Mouse (Mus musculus) forebrain, embryonic 10.5 days (tissue): ENCODE data around the gene Sap18b. TPM values are rescaled to one million over a fixed set of nuclear protein-coding genes. Genes with fewer than 3 reads are reported as not detected.
A peak's percentile ranks its signal among the peaks of the same experiment; 100 is the strongest.

Experiments used
- DNase-seq: peaks from one replicate; pipeline ENCODE4 v3.0.0-alpha.2; 2017; ENCODE audit warnings: low spot score; ENCODE audit errors: extremely low spot score
- H3K27ac ChIP-seq: fragments of 300-500 bp; sonication (generic); 2 replicates; pipeline ENCODE4 v1.5.1; 2016; ENCODE audit warnings: mild to moderate bottlenecking
- H3K27me3 ChIP-seq: fragments of 300-500 bp; sonication (generic); 2 replicates; pipeline ENCODE4 v1.6.1; 2016; ENCODE audit warnings: mild to moderate bottlenecking; ENCODE audit not compliant: poor library complexity, severe bottlenecking
- H3K36me3 ChIP-seq: fragments of 300-500 bp; sonication (generic); replicated peaks from 2 replicates; pipeline ENCODE4 v1.6.1; 2016; ENCODE audit warnings: mild to moderate bottlenecking, moderate library complexity
- H3K4me1 ChIP-seq: fragments of 300-500 bp; sonication (generic); 2 replicates; pipeline ENCODE4 v1.6.1; 2016
- H3K4me3 ChIP-seq: fragments of 300-500 bp; sonication (generic); 2 replicates; pipeline ENCODE4 v1.5.1; 2016; ENCODE audit warnings: mild to moderate bottlenecking, moderate library complexity
- H3K9me3 ChIP-seq: fragments of 300-500 bp; sonication (generic); 2 replicates; pipeline ENCODE4 v1.6.1; 2016; ENCODE audit warnings: mild to moderate bottlenecking, moderate library complexity
- WGBS: fragments of 180-500 bp; shearing (Covaris S2); methylation state at CpG from one replicate; pipeline ENCODE4 v1.1.7; 2016; 5-methylcytosine and 5-hydroxymethylcytosine counted together
- polyA plus RNA-seq: library from polyadenylated mRNA; unstranded; fragments of >200 nt; fragmentation: Nextera tagmentation; extraction: Ambion mirVana; gene quantifications from 2 replicates; pipeline ENCODE4 v1.2.1, GENCODE M21; 2016

The Sap18b gene
- polyA plus RNA-seq, 1 experiment from 2014 or later = 377 TPM

- peak within 1 kb of the TSS; percentile 99 for H3K4me3 ChIP-seq
- peak; percentile 99 for DNase-seq
- H3K27me3 ChIP-seq = no peaks in the 10 kb centered on the region
- peak within 1 kb of the TSS; percentile 98 for H3K27ac ChIP-seq
- H3K9me3 ChIP-seq = no peaks in the 10 kb centered on the region
- peaks cover 24% of the 10 kb centered on the region for H3K4me1 ChIP-seq
- under 1% methylated on average over 44 of the region's 44 CpGs for WGBS
- H3K36me3 ChIP-seq = peaks cover 31% of the 10 kb centered on the region
These were observed 17.8 kb upstream of the Sap18b start, which contains the start of gene Cnot1 for GRCm38 (mm10) chr8:95807331-95807843. Cnot1 (minus strand) TSS chr8:95807464.

- peak overlapping the region; percentile 98 for H3K27ac ChIP-seq
- peaks cover 27% of the 10 kb centered on the region for H3K36me3 ChIP-seq
- H3K4me3 ChIP-seq = peak overlapping the region; percentile 99
- H3K4me1 ChIP-seq = peaks cover 24% of the 10 kb centered on the region
- no peaks in the 10 kb centered on the region for H3K9me3 ChIP-seq
- WGBS = 0% methylated on average over 20 of the region's 20 CpGs
- DNase-seq = peak; percentile 92
- H3K27me3 ChIP-seq = no peaks in the 10 kb centered on the region
These were observed 17.3 kb upstream of the Sap18b start for GRCm38 (mm10) chr8:95807861-95808260.

- peaks cover 23% of the 10 kb centered on the region for H3K36me3 ChIP-seq
- H3K27me3 ChIP-seq = no peaks in the 10 kb centered on the region
- peaks cover 24% of the 10 kb centered on the region for H3K4me1 ChIP-seq
- no peaks in the 10 kb centered on the region for H3K9me3 ChIP-seq
- DNase-seq = no peak
- WGBS = 87% methylated on average over 4 of the region's 4 CpGs
- H3K4me3 ChIP-seq = no peak overlapping the region
- H3K27ac ChIP-seq = no peak overlapping the region
These were observed 16.5 kb upstream of the Sap18b start for GRCm38 (mm10) chr8:95808631-95809030.

DNA sequence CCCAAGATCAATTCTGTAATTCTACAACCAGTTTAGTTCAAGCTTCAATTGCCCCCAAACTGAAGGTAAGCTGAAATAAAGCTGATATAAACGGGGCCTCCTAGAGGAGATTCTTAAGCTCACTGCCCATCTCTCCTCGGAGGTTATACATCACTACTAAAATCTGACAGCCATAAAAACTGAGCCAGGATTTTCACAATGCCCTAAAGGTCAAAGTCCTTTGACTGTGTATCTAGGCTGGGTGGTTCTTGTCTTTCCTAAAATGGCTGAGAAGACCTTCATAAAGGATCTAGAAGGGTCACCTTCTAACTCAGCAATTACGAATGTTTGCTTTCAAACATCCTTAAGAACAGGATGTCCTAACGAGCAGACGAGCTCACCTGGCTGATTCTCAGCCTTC lies 16.0 kb upstream of the Sap18b start:
- Histone ChIP-seq H3K4me3 (no peak overlapping the region), H3K27ac (no peak overlapping the region), H3K27me3 (no peaks in the 10 kb centered on the region), H3K36me3 (peaks cover 18% of the 10 kb centered on the region), H3K4me1 (peaks cover 24% of the 10 kb centered on the region), H3K9me3 (no peaks in the 10 kb centered on the region)
- no peak for DNase-seq
- WGBS = 83% methylated on average over 5 of the region's 5 CpGs

DNA sequence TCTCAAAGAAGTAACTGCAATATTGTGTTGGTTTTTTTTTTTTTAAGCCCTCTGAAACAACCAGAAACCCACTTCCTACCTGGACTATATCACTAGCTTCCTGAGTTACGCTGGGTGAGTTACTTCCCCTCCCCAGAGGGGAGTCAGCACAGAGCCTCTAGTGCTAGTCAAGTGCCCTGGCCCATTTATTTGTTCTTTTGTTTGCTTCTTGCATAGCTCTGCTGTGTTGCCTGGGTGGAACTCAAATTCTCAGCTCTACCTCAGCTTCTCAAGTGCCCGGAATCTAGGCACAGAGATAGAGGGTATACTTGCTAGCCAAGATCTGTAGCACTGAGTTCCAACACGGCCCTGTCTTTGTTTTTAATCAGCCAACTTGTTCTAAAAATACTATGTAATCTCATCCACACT lies 15.0 kb upstream of the Sap18b start:
- Histone ChIP-seq H3K4me3 (no peak overlapping the region), H3K4me1 (peaks cover 16% of the 10 kb centered on the region), H3K9me3 (no peaks in the 10 kb centered on the region), H3K27me3 (no peaks in the 10 kb centered on the region), H3K36me3 (peaks cover 8% of the 10 kb centered on the region), H3K27ac (no peak overlapping the region)
- WGBS = 71% methylated on average over 3 of the region's 3 CpGs
- DNase-seq = no peak

GRCm38 (mm10) chr8:95816044-95816708 lies 9.0 kb upstream of the Sap18b start:
- Histone ChIP-seq H3K27me3 (no peaks in the 10 kb centered on the region), H3K36me3 (no peaks in the 10 kb centered on the region), H3K4me3 (no peak overlapping the region), H3K4me1 (peaks cover 16% of the 10 kb centered on the region; the same call in 1 of the 2 replicates), H3K27ac (no peak overlapping the region), H3K9me3 (no peaks in the 10 kb centered on the region)
- DNase-seq = no peak
- WGBS = 50% methylated on average over 6 of the region's 6 CpGs

- H3K27ac ChIP-seq = no peak overlapping the region
- peaks cover 16% of the 10 kb centered on the region; the same call in 1 of the 2 replicates for H3K4me1 ChIP-seq
- H3K36me3 ChIP-seq = no peaks in the 10 kb centered on the region
- DNase-seq = no peak
- 59% methylated on average over 3 of the region's 3 CpGs for WGBS
- no peaks in the 10 kb centered on the region for H3K27me3 ChIP-seq
- H3K9me3 ChIP-seq = no peaks in the 10 kb centered on the region
- no peak overlapping the region for H3K4me3 ChIP-seq
These were observed 7.5 kb upstream of the Sap18b start for GRCm38 (mm10) chr8:95817597-95817996.

GRCm38 (mm10) chr8:95818211-95818610 lies 6.9 kb upstream of the Sap18b start:
- Histone ChIP-seq H3K9me3 (no peaks in the 10 kb centered on the region), H3K36me3 (no peaks in the 10 kb centered on the region), H3K4me1 (peaks cover 16% of the 10 kb centered on the region; the same call in 1 of the 2 replicates), H3K27me3 (no peaks in the 10 kb centered on the region), H3K27ac (no peak overlapping the region), H3K4me3 (no peak overlapping the region)
- no peak for DNase-seq
- 44% methylated on average over 1 of the region's 1 CpGs for WGBS

DNA sequence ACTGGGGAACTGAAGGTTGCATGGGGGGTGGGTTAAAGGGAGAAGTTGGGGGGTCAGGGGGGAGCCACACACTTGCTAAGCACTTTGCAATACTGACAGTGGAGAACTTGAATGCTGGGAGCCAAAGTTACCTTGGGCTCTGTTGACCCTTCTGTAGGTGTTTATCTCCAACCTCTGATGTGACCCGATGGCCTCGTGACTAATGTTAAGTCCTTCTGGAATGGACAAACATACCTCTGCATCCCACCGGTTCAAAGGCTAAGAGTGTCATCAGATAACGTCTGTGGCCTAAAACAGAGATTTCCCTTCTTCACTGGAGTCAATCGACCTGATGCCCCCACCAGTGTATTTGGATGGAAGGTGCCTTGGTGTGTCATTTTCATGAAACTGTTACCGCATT lies 3.9 kb upstream of the Sap18b start:
- no peaks in the 10 kb centered on the region for H3K27me3 ChIP-seq
- H3K36me3 ChIP-seq = no peaks in the 10 kb centered on the region
- no peak overlapping the region for H3K27ac ChIP-seq
- H3K4me1 ChIP-seq = peaks cover 13% of the 10 kb centered on the region; the same call in 1 of the 2 replicates
- H3K9me3 ChIP-seq = no peaks in the 10 kb centered on the region
- H3K4me3 ChIP-seq = no peak overlapping the region
- no peak for DNase-seq
- 95% methylated on average over 6 of the region's 6 CpGs for WGBS

GRCm38 (mm10) chr8:95822096-95822495 lies 3.0 kb upstream of the Sap18b start:
- Histone ChIP-seq H3K36me3 (no peaks in the 10 kb centered on the region), H3K4me3 (no peak overlapping the region), H3K4me1 (0 out of 2 replicates have a peak, but pooled peaks cover 6% of the 10 kb centered on the region), H3K9me3 (no peaks in the 10 kb centered on the region), H3K27me3 (no peaks in the 10 kb centered on the region), H3K27ac (no peak overlapping the region)
- DNase-seq = no peak
- WGBS = 84% methylated on average over 5 of the region's 5 CpGs

DNA sequence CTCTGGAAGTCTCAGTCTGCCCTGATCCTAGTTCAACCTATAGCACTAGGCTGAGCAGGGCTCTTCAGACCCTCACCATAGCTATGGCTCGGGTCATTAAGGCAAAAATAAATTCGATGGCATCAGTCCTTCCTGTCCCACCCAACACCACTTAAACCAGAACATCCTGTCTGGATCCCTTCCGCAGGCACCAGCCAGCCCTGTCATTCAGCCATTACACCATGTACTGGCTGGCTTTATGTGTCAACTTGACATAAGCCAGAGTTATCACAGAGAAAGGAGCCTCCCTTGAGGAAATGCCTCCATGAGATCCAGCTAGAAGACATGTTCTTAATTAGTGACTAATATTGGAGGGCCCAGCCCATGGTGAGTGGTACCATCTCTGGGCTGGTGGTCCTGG lies 2.4 kb upstream of the Sap18b start:
- Histone ChIP-seq H3K27me3 (no peaks in the 10 kb centered on the region), H3K9me3 (no peaks in the 10 kb centered on the region), H3K4me1 (0 out of 2 replicates have a peak, but pooled peaks cover 3% of the 10 kb centered on the region), H3K36me3 (no peaks in the 10 kb centered on the region), H3K4me3 (no peak overlapping the region), H3K27ac (no peak overlapping the region)
- DNase-seq = no peak
- 87% methylated on average over 3 of the region's 3 CpGs for WGBS

- no peak for DNase-seq
- Histone ChIP-seq H3K27ac (no peak overlapping the region), H3K27me3 (no peaks in the 10 kb centered on the region), H3K4me1 (peaks cover 16% of the 10 kb centered on the region), H3K4me3 (no peak overlapping the region), H3K9me3 (no peaks in the 10 kb centered on the region), H3K36me3 (no peaks in the 10 kb centered on the region)
- 75% methylated on average over 3 of the region's 3 CpGs for WGBS
These were observed 5.0 kb downstream of the Sap18b start for GRCm38 (mm10) chr8:95830144-95830543.

- peak overlapping the region; percentile 74 for H3K27ac ChIP-seq
- WGBS = 16% methylated on average over 16 of the region's 16 CpGs
These were observed 7.7 kb downstream of the Sap18b start for GRCm38 (mm10) chr8:95832603-95833434.

More at GRCm38 (mm10) chr8:95832603-95833434, 7.7 kb downstream of the Sap18b start:
- Histone ChIP-seq H3K4me3 (peak overlapping the region; percentile 46), H3K27me3 (no peaks in the 10 kb centered on the region), H3K4me1 (peaks cover 16% of the 10 kb centered on the region), H3K36me3 (peaks cover 8% of the 10 kb centered on the region), H3K9me3 (no peaks in the 10 kb centered on the region)
- DNase-seq = peak; percentile 82
